Mouse (Mus musculus) testis, adult 2 months (tissue): ENCODE measurements around the gene Myh8. TPM values are rescaled to one million over a fixed set of nuclear protein-coding genes. Genes with fewer than 3 reads are reported as not detected.

Experiments
- H3K27ac ChIP-seq: fragments of 200-500 bp; 2 replicates; pipeline ENCODE4 v1.5.1; 2012; ENCODE audit warnings: low read depth, low read length; ENCODE audit not compliant: control insufficient read depth, insufficient read depth
- H3K27me3 ChIP-seq: fragments of 200-500 bp; 2 replicates; pipeline ENCODE4 v1.6.1; 2012; ENCODE audit warnings: mild to moderate bottlenecking, low read length, moderate library complexity; ENCODE audit not compliant: control insufficient read depth, insufficient read depth
- H3K36me3 ChIP-seq: fragments of 200-500 bp; 2 replicates; pipeline ENCODE4 v1.6.1; 2012; ENCODE audit warnings: mild to moderate bottlenecking, low read length; ENCODE audit not compliant: control insufficient read depth, insufficient read depth
- H3K4me1 ChIP-seq: fragments of 200-500 bp; 2 replicates; pipeline ENCODE4 v1.6.1; 2012; ENCODE audit warnings: low read length; ENCODE audit not compliant: control insufficient read depth, insufficient read depth
- H3K4me3 ChIP-seq: fragments of 200-500 bp; 2 replicates; pipeline ENCODE4 v1.5.1; 2012; ENCODE audit warnings: low read depth, mild to moderate bottlenecking, low read length, moderate library complexity, mixed read lengths; ENCODE audit not compliant: control insufficient read depth
- CTCF ChIP-seq: fragments of 200-500 bp; IDR thresholded peaks from 2 replicates; pipeline ENCODE4 v1.5.1; 2012; ENCODE audit warnings: low read depth, mild to moderate bottlenecking, inconsistent platforms, low read length, moderate library complexity; ENCODE audit not compliant: control insufficient read depth, insufficient read depth, insufficient replicate concordance
- POLR2A ChIP-seq: fragments of 200-500 bp; IDR thresholded peaks from 2 replicates; pipeline ENCODE4 v1.6.1; 2012; ENCODE audit warnings: low read depth, mild to moderate bottlenecking, inconsistent platforms, low read length, moderate library complexity; ENCODE audit not compliant: control insufficient read depth
- polyA plus RNA-seq: library from polyadenylated mRNA; depleted of rRNA; stranded (reverse); fragments of >200 nt; gene quantifications from 2 replicates; pipeline ENCODE4 v1.2.3, GENCODE M21; 2012; rRNA removed

The Myh8 gene
- not detected in 2 replicates for polyA plus RNA-seq

DNA sequence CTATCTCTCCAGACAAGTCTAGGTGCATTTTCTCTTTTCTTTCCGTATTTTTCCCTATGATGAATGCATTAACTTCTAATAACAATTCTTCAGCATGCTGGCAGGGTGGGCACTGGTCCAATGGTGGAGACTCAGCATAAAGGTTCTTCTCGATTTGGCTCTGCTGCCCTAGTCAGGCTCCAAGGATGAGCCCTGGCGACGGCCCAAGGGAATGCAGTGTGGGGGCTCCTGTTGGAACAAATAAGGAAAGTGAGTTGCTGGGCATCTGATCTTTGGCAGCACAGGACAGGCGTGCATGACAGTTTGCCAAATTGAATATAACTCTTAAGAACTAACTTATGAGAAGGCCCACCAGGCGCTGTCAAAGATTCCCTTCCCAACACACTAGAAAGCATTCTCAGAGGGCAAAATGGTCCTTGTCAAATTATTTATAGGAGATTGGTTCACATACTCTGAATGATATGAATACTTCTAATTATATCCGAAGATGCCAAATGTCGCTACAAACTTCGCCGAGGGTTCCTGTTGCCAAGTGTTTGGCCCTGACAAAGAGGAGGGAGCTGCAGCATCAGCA lies at the start of gene Myh8:
TSS of gene Myh8 (plus strand) at position 524 of the 574 bp plus-strand sequence.
- no peaks in the 10 kb centered on the region for H3K36me3 ChIP-seq
- no peak within 1 kb of the TSS for H3K27ac ChIP-seq
- no peaks in the 10 kb centered on the region for H3K4me1 ChIP-seq
- no peak for TF ChIP-seq CTCF
- TF ChIP-seq POLR2A: no peak
- no peak within 1 kb of the TSS for H3K4me3 ChIP-seq
- H3K27me3 ChIP-seq: no peaks in the 10 kb centered on the region

DNA sequence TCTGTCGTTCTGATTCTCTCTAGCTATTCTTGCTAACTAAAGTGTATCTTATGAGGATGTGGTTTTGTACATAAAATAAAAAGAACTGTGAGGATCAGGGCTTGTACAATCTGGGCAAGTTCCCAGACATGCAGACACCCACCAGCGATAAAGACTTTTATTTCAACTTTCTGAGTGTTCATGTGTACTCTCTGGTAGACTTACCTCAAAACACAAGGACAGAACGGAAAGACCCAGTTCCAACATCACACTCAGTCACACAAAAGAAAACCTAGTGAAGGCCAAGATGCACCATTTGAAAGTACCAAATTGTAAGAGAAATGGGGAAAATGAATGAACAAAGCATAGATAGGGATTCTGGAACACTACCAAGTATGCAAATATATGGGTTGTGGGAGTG lies 48.2 kb upstream of the Myh8 start:
- Histone ChIP-seq H3K4me3 (no peak overlapping the region), H3K27me3 (no peaks in the 10 kb centered on the region), H3K36me3 (no peaks in the 10 kb centered on the region), H3K4me1 (no peaks in the 10 kb centered on the region), H3K27ac (no peak overlapping the region)
- TF ChIP-seq CTCF: no peak
- TF ChIP-seq POLR2A: no peak

DNA sequence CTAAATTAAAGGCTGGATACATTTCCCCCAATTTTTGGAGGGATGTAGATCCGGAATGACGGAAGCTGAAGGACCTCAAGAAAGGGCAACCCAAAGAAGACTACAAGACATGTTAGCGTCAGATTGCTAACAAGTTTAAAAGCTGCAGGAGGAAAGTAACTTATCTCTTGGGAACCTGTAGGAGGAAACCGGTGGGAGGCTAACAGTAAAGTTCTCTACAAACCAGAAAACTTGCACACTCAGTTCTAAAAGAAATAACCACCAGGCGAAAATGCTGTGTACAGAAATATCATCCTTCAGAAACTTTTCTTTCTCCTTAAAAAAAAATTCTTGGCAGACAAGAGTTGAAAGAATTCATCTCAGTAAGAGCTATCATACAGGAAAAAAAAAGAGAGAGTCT lies 47.8 kb upstream of the Myh8 start:
- Histone ChIP-seq H3K4me1 (no peaks in the 10 kb centered on the region), H3K36me3 (no peaks in the 10 kb centered on the region), H3K27me3 (no peaks in the 10 kb centered on the region), H3K27ac (no peak overlapping the region), H3K4me3 (no peak overlapping the region)
- TF ChIP-seq CTCF (no peak), POLR2A (no peak)

DNA sequence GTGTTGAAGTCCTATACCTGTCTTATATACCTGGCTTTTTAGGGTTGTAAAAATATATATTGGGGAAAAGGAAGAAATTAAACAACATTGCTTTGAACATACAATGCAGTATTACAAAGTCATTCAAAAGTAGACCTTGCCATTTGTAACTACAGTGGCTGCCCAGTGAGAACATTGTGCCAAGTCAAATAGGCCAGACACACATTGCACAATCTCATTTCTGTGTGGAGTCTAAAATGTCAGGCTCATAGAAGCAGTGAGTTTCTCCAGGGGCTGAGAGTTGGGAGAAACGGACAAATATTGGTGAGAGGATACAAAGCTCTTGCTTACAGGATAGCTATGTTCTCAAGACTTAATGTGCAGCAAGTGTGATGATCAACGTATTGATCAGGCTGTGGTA lies 47.0 kb upstream of the Myh8 start:
- Histone ChIP-seq H3K27me3 (no peaks in the 10 kb centered on the region), H3K27ac (no peak overlapping the region), H3K4me1 (no peaks in the 10 kb centered on the region), H3K36me3 (no peaks in the 10 kb centered on the region), H3K4me3 (no peak overlapping the region)
- TF ChIP-seq CTCF: no peak
- TF ChIP-seq POLR2A: no peak

DNA sequence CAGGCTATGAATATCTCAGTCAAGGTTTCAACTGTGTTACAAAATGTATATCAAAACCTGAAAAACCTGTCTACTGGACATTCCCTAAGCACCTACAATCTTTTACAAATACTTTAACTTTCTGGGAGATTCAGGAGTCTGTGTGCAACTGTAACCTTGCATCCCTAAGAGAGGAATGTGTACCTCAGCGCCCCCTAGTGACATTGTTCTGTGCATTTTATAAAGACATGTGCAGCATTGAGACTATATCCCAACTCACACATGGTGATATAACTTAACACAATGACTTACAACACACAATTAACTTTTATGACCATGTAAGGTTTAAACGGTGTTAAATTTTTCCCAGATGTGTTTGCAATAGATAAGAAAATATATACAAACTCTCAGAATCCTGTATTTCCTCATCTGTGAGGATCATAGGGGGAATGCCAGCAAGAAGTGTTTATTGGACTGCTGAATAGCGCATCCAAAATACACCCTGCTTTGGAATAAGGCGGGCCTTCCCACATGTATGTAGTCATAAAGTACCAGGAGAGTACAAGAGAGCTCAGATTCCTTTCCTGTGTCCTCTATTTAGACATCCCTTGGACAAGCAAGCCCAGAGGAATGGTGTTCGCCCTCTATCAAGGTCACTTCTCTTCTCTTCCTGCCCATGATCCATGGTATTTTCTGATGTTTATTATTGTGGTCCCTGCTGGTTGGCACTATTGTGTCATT lies 41.1 kb upstream of the Myh8 start:
- TF ChIP-seq CTCF: no peak
- TF ChIP-seq POLR2A: no peak
- H3K36me3 ChIP-seq: no peaks in the 10 kb centered on the region
- no peaks in the 10 kb centered on the region for H3K27me3 ChIP-seq
- H3K4me3 ChIP-seq: no peak overlapping the region
- no peak overlapping the region for H3K27ac ChIP-seq
- no peaks in the 10 kb centered on the region for H3K4me1 ChIP-seq

DNA sequence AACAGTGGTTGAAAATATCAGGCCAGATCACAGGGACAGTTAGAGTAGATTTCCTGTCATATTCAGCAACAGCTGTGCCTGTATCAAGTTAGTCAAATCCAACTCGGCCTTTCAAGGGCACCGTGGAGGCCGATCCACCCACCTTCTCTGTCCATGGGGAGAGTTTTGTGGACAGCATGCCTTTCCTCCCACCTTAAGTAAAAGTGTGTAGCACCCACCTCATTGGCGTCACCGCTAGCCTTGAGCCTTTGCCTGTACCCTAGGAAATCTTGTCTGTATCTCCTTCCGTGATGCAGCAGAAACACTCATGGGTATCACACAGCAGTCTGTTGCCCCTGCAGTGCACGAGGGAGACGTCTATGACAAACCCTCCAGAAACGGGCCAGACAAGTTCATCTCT lies 40.1 kb upstream of the Myh8 start:
- Histone ChIP-seq H3K27ac (no peak overlapping the region), H3K4me1 (no peaks in the 10 kb centered on the region), H3K27me3 (no peaks in the 10 kb centered on the region), H3K36me3 (no peaks in the 10 kb centered on the region), H3K4me3 (no peak overlapping the region)
- no peak for TF ChIP-seq CTCF
- no peak for TF ChIP-seq POLR2A

DNA sequence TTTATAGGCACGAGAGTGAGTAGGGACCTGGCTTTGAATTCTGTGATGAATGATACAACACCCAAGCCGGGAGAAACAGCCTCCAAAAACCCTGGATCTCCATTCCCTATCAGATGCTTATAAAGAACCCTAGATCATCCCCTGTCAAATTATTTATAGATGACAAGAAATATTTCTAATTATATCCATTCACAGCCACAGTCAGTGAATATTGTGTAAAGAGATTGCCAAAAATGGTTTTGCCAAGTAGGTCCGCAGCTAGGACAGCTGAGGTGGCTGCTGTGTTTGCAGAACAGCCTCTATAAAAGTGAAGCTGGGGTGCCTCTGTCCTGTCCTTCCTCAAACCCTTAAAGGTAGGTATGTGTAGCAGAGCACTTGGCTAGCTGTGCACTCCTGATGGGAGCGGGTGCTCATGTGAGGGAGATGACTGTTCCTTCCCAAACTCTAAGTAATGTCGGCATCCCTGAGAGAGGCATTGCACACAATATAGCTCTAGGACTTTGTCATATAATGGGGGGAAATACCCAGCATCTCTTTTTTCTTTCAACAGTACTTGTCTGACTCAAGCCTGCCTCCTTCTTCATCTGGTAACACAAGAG lies 39.3 kb upstream of the Myh8 start, which contains the start of gene Myh4:
TSS of gene Myh4 (plus strand) at position 549 of the 599 bp plus-strand sequence.
- no peaks in the 10 kb centered on the region for H3K36me3 ChIP-seq
- no peaks in the 10 kb centered on the region for H3K27me3 ChIP-seq
- TF ChIP-seq CTCF (no peak), POLR2A (no peak)
- H3K4me1 ChIP-seq: no peaks in the 10 kb centered on the region
- H3K27ac ChIP-seq: no peak within 1 kb of the TSS
- no peak within 1 kb of the TSS for H3K4me3 ChIP-seq
